Mouse (Mus musculus) MEL (cell line): Measurements from ENCODE around the gene Rabep2. TPM values are rescaled to one million over a fixed set of nuclear protein-coding genes. Genes with fewer than 3 reads are reported as not detected.

Experiments
- DNase-seq: peaks from one replicate; pipeline ENCODE4 v3.0.0; 2011; ENCODE audit warnings: low read depth, low spot score
- H3K27ac ChIP-seq: 2 replicates; pipeline ENCODE4 v1.5.1; 2012; ENCODE audit warnings: low read depth, mild to moderate bottlenecking, control low read depth, low read length, moderate library complexity; ENCODE audit not compliant: control insufficient read depth
- H3K27me3 ChIP-seq, 2 experiments: fragments of 150-350 bp in 1 of 2; sonication (generic) in 1 of 2; 2 replicates each; pipeline ENCODE4 v1.6.1; 2012; ENCODE audit warnings: low read length in 2 of 2, mild to moderate bottlenecking in 2 of 2, improper control_type of control experiment in 1 of 2, moderate library complexity in 1 of 2; ENCODE audit not compliant: insufficient read depth in 2 of 2, control insufficient read depth in 1 of 2
- H3K36me3 ChIP-seq, 2 experiments: 2 replicates each; pipeline ENCODE4 v1.6.1; 2012 to 2014; ENCODE audit warnings: low read length in 2 of 2, improper control_type of control experiment in 1 of 2, inconsistent platforms in 1 of 2, mild to moderate bottlenecking in 1 of 2; ENCODE audit not compliant: insufficient read depth in 2 of 2, control insufficient read depth in 1 of 2
- H3K4me1 ChIP-seq, 2 experiments: fragments of 150-350 bp in 1 of 2; sonication (generic) in 1 of 2; 2 replicates each; pipeline ENCODE4 v1.6.1; 2012; ENCODE audit warnings: low read length in 2 of 2, improper control_type of control experiment in 1 of 2, mild to moderate bottlenecking in 1 of 2; ENCODE audit not compliant: insufficient read depth in 2 of 2, control insufficient read depth in 1 of 2
- H3K4me3 ChIP-seq, 2 experiments: fragments of 150-350 bp in 1 of 2; sonication (generic) in 1 of 2; 2 replicates each; pipeline ENCODE4 v1.5.1; 2012; ENCODE audit warnings: low read depth in 2 of 2, low read length in 2 of 2, mild to moderate bottlenecking in 2 of 2, moderate library complexity in 2 of 2, control low read depth in 1 of 2, improper control_type of control experiment in 1 of 2; ENCODE audit not compliant: control insufficient read depth in 1 of 2, insufficient read depth in 1 of 2
- H3K79me2 ChIP-seq: 2 replicates; pipeline ENCODE4 v1.6.1; 2012; ENCODE audit warnings: mild to moderate bottlenecking, low read length, moderate library complexity; ENCODE audit not compliant: control insufficient read depth, poor library complexity, insufficient read depth
- H3K9ac ChIP-seq: 2 replicates; pipeline ENCODE4 v1.6.1; 2012; ENCODE audit warnings: low read depth, mild to moderate bottlenecking, control low read depth, low read length, moderate library complexity; ENCODE audit not compliant: control insufficient read depth, poor library complexity, severe bottlenecking
- H3K9me3 ChIP-seq: fragments of 150-350 bp; sonication (generic); replicated peaks from 2 replicates; pipeline ENCODE4 v1.6.1; 2012; ENCODE audit warnings: mild to moderate bottlenecking, low read length, improper control_type of control experiment, moderate library complexity; ENCODE audit not compliant: insufficient read depth
- BHLHE40 ChIP-seq: IDR thresholded peaks from 2 replicates; pipeline ENCODE4 v1.6.1; 2012; ENCODE audit warnings: low read depth, mild to moderate bottlenecking, inconsistent platforms, low read length, improper control_type of control experiment, borderline replicate concordance
- CHD1 ChIP-seq: IDR thresholded peaks from 2 replicates; pipeline ENCODE4 v1.6.1; 2012; ENCODE audit warnings: low read depth, mild to moderate bottlenecking, inconsistent platforms, low read length, improper control_type of control experiment
- CHD2 ChIP-seq: IDR thresholded peaks from 2 replicates; pipeline ENCODE4 v1.6.1; 2011; ENCODE audit warnings: low read length, improper control_type of control experiment
- CTCF ChIP-seq, 3 experiments: IDR thresholded peaks in 2 of 3; conservative IDR thresholded peaks in 1 of 3; 2 replicates each; pipeline ENCODE4 v1.5.1; 2011 to 2012; ENCODE audit warnings: low read length in 3 of 3, low read depth in 2 of 3, mild to moderate bottlenecking in 2 of 3, improper control_type of control experiment in 1 of 3, inconsistent platforms in 1 of 3, mixed read lengths in 1 of 3, moderate library complexity in 1 of 3; ENCODE audit not compliant: control insufficient read depth in 1 of 3, insufficient read depth in 1 of 3, poor library complexity in 1 of 3, severe bottlenecking in 1 of 3
- E2F4 ChIP-seq: IDR thresholded peaks from 2 replicates; pipeline ENCODE4 v1.6.1; 2011; ENCODE audit warnings: low read depth, low read length, improper control_type of control experiment, borderline replicate concordance
- ELF1 ChIP-seq: IDR thresholded peaks from 2 replicates; pipeline ENCODE4 v1.6.1; 2014; ENCODE audit warnings: low read depth, mild to moderate bottlenecking, inconsistent platforms, low read length, improper control_type of control experiment, moderate library complexity
- EP300 ChIP-seq, 2 experiments: IDR thresholded peaks; 2 replicates each; pipeline ENCODE4 v1.6.1; 2011; ENCODE audit warnings: improper control_type of control experiment in 2 of 2, low read length in 2 of 2, low read depth in 1 of 2, mild to moderate bottlenecking in 1 of 2
- ETS1 ChIP-seq: IDR thresholded peaks from 2 replicates; pipeline ENCODE4 v1.6.1; 2012; ENCODE audit warnings: low read depth, mild to moderate bottlenecking, inconsistent platforms, low read length, improper control_type of control experiment, moderate library complexity
- GABPA ChIP-seq: IDR thresholded peaks from 2 replicates; pipeline ENCODE4 v1.6.1; 2012; ENCODE audit warnings: low read depth, mild to moderate bottlenecking, inconsistent platforms, low read length, improper control_type of control experiment, moderate library complexity
- GATA1 ChIP-seq: IDR thresholded peaks from 2 replicates; pipeline ENCODE4 v1.6.1; 2011; ENCODE audit warnings: low read depth, low read length, improper control_type of control experiment
- HCFC1 ChIP-seq: IDR thresholded peaks from 2 replicates; pipeline ENCODE4 v1.6.1; 2012; ENCODE audit warnings: low read depth, mild to moderate bottlenecking, inconsistent platforms, low read length, improper control_type of control experiment, moderate library complexity
- JUND ChIP-seq: IDR thresholded peaks from 2 replicates; pipeline ENCODE4 v1.6.1; 2011; ENCODE audit warnings: low read depth, mild to moderate bottlenecking, improper control_type of control experiment, low read length
- KAT2A ChIP-seq: conservative IDR thresholded peaks from 2 replicates; pipeline ENCODE4 v1.6.1; 2012; ENCODE audit warnings: low read depth, low read length, improper control_type of control experiment, inconsistent platforms
- MAFK ChIP-seq: IDR thresholded peaks from 2 replicates; pipeline ENCODE4 v1.6.1; 2011; ENCODE audit warnings: low read depth, mild to moderate bottlenecking, low read length, improper control_type of control experiment, borderline replicate concordance
- MAX ChIP-seq: IDR thresholded peaks from 2 replicates; pipeline ENCODE4 v1.6.1; 2011; ENCODE audit warnings: low read length, improper control_type of control experiment
- MAZ ChIP-seq: IDR thresholded peaks from 2 replicates; pipeline ENCODE4 v1.6.1; 2012; ENCODE audit warnings: low read depth, mild to moderate bottlenecking, inconsistent platforms, low read length, improper control_type of control experiment
- MXI1 ChIP-seq: IDR thresholded peaks from 2 replicates; pipeline ENCODE4 v1.6.1; 2011; ENCODE audit warnings: mild to moderate bottlenecking, low read depth, low read length, improper control_type of control experiment
- MYB ChIP-seq: IDR thresholded peaks from 2 replicates; pipeline ENCODE4 v1.6.1; 2011; ENCODE audit warnings: mild to moderate bottlenecking, low read depth, low read length, improper control_type of control experiment
- NELFE ChIP-seq: IDR thresholded peaks from 2 replicates; pipeline ENCODE4 v1.6.1; 2011; ENCODE audit warnings: low read depth, low read length, improper control_type of control experiment
- NRF1 ChIP-seq: IDR thresholded peaks from 2 replicates; pipeline ENCODE4 v1.6.1; 2014; ENCODE audit warnings: low read depth, mild to moderate bottlenecking, inconsistent platforms, low read length, improper control_type of control experiment, moderate library complexity; ENCODE audit not compliant: poor library complexity, insufficient read depth, severe bottlenecking
- POLR2AphosphoS2 ChIP-seq: IDR thresholded peaks from 2 replicates; pipeline ENCODE4 v1.6.1; 2011; ENCODE audit warnings: low read length, improper control_type of control experiment
- POLR2AphosphoS5 ChIP-seq: IDR thresholded peaks from 2 replicates; pipeline ENCODE4 v1.6.1; 2012; ENCODE audit warnings: low read depth, borderline replicate concordance, mild to moderate bottlenecking, inconsistent platforms, low read length, moderate library complexity, mixed read lengths
- RAD21 ChIP-seq: IDR thresholded peaks from 2 replicates; pipeline ENCODE4 v1.6.1; 2011; ENCODE audit warnings: mild to moderate bottlenecking, low read depth, low read length, improper control_type of control experiment
- RCOR1 ChIP-seq: IDR thresholded peaks from 2 replicates; pipeline ENCODE4 v1.6.1; 2012; ENCODE audit warnings: low read depth, mild to moderate bottlenecking, inconsistent platforms, low read length, improper control_type of control experiment
- SIN3A ChIP-seq: IDR thresholded peaks from 2 replicates; pipeline ENCODE4 v1.6.1; 2012; ENCODE audit warnings: low read length, improper control_type of control experiment, inconsistent platforms
- SMC3 ChIP-seq: IDR thresholded peaks from 2 replicates; pipeline ENCODE4 v1.6.1; 2011; ENCODE audit warnings: low read depth, low read length, improper control_type of control experiment
- TAL1 ChIP-seq: IDR thresholded peaks from 2 replicates; pipeline ENCODE4 v1.6.1; 2012; ENCODE audit warnings: mild to moderate bottlenecking, inconsistent platforms, low read length, moderate library complexity, mixed read lengths
- TBP ChIP-seq: IDR thresholded peaks from 2 replicates; pipeline ENCODE4 v1.8.0; 2011; ENCODE audit warnings: low read depth, low read length, improper control_type of control experiment
- TCF12 ChIP-seq: IDR thresholded peaks from 2 replicates; pipeline ENCODE4 v1.6.1; 2014; ENCODE audit warnings: low read depth, mild to moderate bottlenecking, inconsistent platforms, low read length, improper control_type of control experiment, moderate library complexity
- USF2 ChIP-seq, 2 experiments: IDR thresholded peaks; 2 replicates each; pipeline ENCODE4 v1.6.1; 2011 to 2012; ENCODE audit warnings: improper control_type of control experiment in 2 of 2, low read length in 2 of 2, borderline replicate concordance in 1 of 2, inconsistent platforms in 1 of 2, low read depth in 1 of 2, mild to moderate bottlenecking in 1 of 2; ENCODE audit not compliant: insufficient read depth in 1 of 2
- ZC3H11A ChIP-seq: IDR thresholded peaks from 2 replicates; pipeline ENCODE4 v1.6.1; 2012; ENCODE audit warnings: low read depth, mild to moderate bottlenecking, inconsistent platforms, low read length, improper control_type of control experiment
- ZNF384 ChIP-seq: IDR thresholded peaks from 2 replicates; pipeline ENCODE4 v1.6.1; 2012; ENCODE audit warnings: low read depth, mild to moderate bottlenecking, inconsistent platforms, low read length, improper control_type of control experiment
- polyA plus RNA-seq, 2 experiments: library from polyadenylated mRNA; stranded (reverse) in 1 of 2; unstranded in 1 of 2; fragments of >175 nt in 1 of 2; fragments of >200 nt in 1 of 2; gene quantifications; 2 replicates each; pipeline versions ENCODE4 v1.2.1 to v1.2.4; 2012; ENCODE audit warnings: low replicate concordance in 2 of 2, low read depth in 1 of 2; ENCODE audit not compliant: insufficient read length in 2 of 2, insufficient read depth in 1 of 2, missing spikeins in 1 of 2
- total RNA-seq: library from RNA; depleted of rRNA; stranded (reverse); fragments of 300-350 nt; gene quantifications from 2 replicates; pipeline ENCODE4 v1.2.3, GENCODE M21; 2012

The Rabep2 gene
- total and polyA plus RNA-seq, 3 experiments = 12.9 to 16.2 TPM; not detected in 1

DNA sequence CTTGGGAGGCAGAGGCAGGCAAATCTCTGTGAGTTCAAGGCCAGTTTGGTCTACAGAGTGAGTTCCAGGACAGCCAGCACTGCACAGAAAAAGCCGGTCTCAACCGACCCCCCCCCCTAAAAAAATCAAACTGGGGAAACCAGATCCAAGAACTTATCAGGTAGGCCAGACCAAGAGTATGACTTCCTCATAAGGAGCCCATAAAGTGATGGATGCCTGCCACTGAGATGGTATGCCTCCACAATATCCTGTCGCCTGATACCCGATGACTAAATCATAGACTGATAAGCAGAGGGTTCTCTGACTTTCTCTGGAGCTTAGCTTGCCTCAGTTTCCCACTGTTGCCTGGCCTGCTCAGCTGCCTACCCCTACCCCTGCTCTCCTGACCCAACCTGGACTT, 30.7 kb upstream of the Rabep2 start:
- peaks cover 0 to 18% of the 10 kb centered on the region in 2 experiments; a peak in 2 of 4 replicates for H3K36me3 ChIP-seq

DNA sequence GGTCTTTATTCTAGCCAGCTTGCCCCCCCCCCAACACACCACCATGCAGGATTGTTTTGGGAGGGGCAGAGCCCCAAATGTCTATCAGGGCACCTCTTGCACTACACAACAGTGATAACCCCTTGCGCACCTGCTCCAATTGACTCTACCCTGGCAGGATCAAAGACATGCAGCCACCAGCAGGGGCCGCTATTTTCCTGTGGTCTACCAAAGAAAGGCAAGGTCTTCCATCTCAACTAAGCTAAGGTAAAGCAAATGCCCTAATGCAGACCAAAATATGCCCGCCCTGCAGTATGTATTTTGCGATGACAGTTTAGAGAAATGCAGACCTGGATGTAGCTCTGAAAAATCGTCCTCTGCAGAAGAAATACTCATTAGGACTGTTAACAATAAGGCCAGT, 29.0 kb upstream of the Rabep2 start:
- Histone ChIP-seq H3K27ac (no peak overlapping the region), H3K9me3 (no peaks in the 10 kb centered on the region), H3K79me2 (peaks cover 6% of the 10 kb centered on the region), H3K9ac (no peak overlapping the region), H3K4me1 (peaks cover 0 to 14% of the 10 kb centered on the region in 2 experiments; a peak in 2 of 4 replicates), H3K27me3 (no peaks in the 10 kb centered on the region), H3K36me3 (peaks cover 0 to 18% of the 10 kb centered on the region in 2 experiments; a peak in 2 of 4 replicates), H3K4me3 (no peak overlapping the region)
- DNase-seq = peak; percentile 90
- TF ChIP-seq MXI1 (no peak), MAFK (no peak), GATA1 (no peak), SIN3A (peak; percentile 50; the same call in 1 of the 2 replicates), JUND (no peak), CTCF (IDR thresholded peaks at IDR 0.05 in 2 of 3, conservative IDR thresholded peaks at IDR 0.05 in 1 of 3; ENCODE audit: control insufficient read depth in 1 of 3, insufficient read depth in 1 of 3, low read depth in 2 of 3, low read length in 3 of 3, poor library complexity in 1 of 3, severe bottlenecking in 1 of 3) (peak; percentile 92 to 97 (median 95)), TAL1 (no peak), CHD1 (no peak), E2F4 (no peak), TBP (no peak), NRF1 (no peak; the same call in 1 of the 2 replicates), SMC3 (peak; percentile 93), USF2 (IDR thresholded peaks at IDR 0.05; ENCODE audit: borderline replicate concordance in 1 of 2, insufficient read depth in 1 of 2, low read depth in 1 of 2, low read length in 2 of 2) (no peak), ELF1 (no peak), RCOR1 (no peak), ZC3H11A (peak; percentile 85), CHD2 (no peak), MYB (no peak), GABPA (no peak), HCFC1 (no peak), EP300 (IDR thresholded peaks at IDR 0.05; ENCODE audit: low read depth in 1 of 2, low read length in 2 of 2) (no peak), MAZ (peak; percentile 54; the same call in 1 of the 2 replicates), ETS1 (no peak), NELFE (no peak), POLR2AphosphoS2 (no peak), MAX (no peak), RAD21 (peak; percentile 91), POLR2AphosphoS5 (no peak)

More for the DNA sequence above, 30.7 kb upstream of the Rabep2 start:
- peaks cover 0 to 14% of the 10 kb centered on the region in 2 experiments; a peak in 2 of 4 replicates for H3K4me1 ChIP-seq
- no peak overlapping the region for H3K9ac ChIP-seq
- peak overlapping the region; percentile 94; the same call in 1 of the 2 replicates for H3K27ac ChIP-seq
- H3K4me3 ChIP-seq = no peak overlapping the region
- peaks cover 6% of the 10 kb centered on the region for H3K79me2 ChIP-seq
- TF ChIP-seq POLR2AphosphoS5 = no peak
- TF ChIP-seq ZNF384 = no peak
- no peak for TF ChIP-seq SIN3A
- TF ChIP-seq RCOR1 = peak; percentile 91
- TF ChIP-seq ETS1 = 0 out of 2 replicates have a peak, but pooled peaks have one; percentile 36
- TF ChIP-seq EP300 (IDR thresholded peaks at IDR 0.05; ENCODE audit: low read depth in 1 of 2, low read length in 2 of 2) = peak; percentile 67
- peak; percentile 74 for TF ChIP-seq GATA1
- no peak for TF ChIP-seq ZC3H11A
- no peak for TF ChIP-seq TBP
- TF ChIP-seq BHLHE40 = no peak
- peak; percentile 68 for TF ChIP-seq TAL1
- no peak for TF ChIP-seq KAT2A
- TF ChIP-seq TCF12 = peak; percentile 65; the same call in 1 of the 2 replicates
- no peaks in the 10 kb centered on the region for H3K9me3 ChIP-seq
- H3K27me3 ChIP-seq = no peaks in the 10 kb centered on the region
- peak; percentile 70 for DNase-seq
